Mouse (Mus musculus) hindbrain, embryonic 16.5 days (tissue): ENCODE measurements around the gene Gja6. TPM values are rescaled to one million over a fixed set of nuclear protein-coding genes. Genes with fewer than 3 reads are reported as not detected.

Experiments used
- ATAC-seq: fragments of 200-750 bp; cut with Nextera tagmentation; 2 replicates; pipeline ENCODE4 v1.8.0; 2017; ENCODE audit warnings: moderate TSS enrichment, moderate library complexity
- H3K27ac ChIP-seq: fragments of 300-500 bp; sonication (generic); 2 replicates; pipeline ENCODE4 v1.5.1; 2014; ENCODE audit warnings: low read depth, mild to moderate bottlenecking, control low read depth, low read length, moderate library complexity
- H3K27me3 ChIP-seq: fragments of 300-500 bp; sonication (generic); replicated peaks from 2 replicates; pipeline ENCODE4 v1.6.1; 2014; ENCODE audit warnings: low read length; ENCODE audit not compliant: control insufficient read depth, insufficient read depth
- H3K36me3 ChIP-seq: fragments of 300-500 bp; sonication (generic); 2 replicates; pipeline ENCODE4 v1.6.1; 2014; ENCODE audit warnings: mild to moderate bottlenecking, low read length, moderate library complexity, mixed read lengths; ENCODE audit not compliant: control insufficient read depth, insufficient read depth
- H3K4me1 ChIP-seq: fragments of 300-500 bp; sonication (generic); 2 replicates; pipeline ENCODE4 v1.6.1; 2014; ENCODE audit warnings: low read depth, low read length; ENCODE audit not compliant: control insufficient read depth, insufficient read depth
- H3K4me2 ChIP-seq: fragments of 300-500 bp; sonication (generic); 2 replicates; pipeline ENCODE4 v1.6.1; 2014; ENCODE audit warnings: mild to moderate bottlenecking, low read length, control low read depth, moderate library complexity
- H3K4me3 ChIP-seq: fragments of 300-500 bp; sonication (generic); 2 replicates; pipeline ENCODE4 v1.5.1; 2014; ENCODE audit warnings: mild to moderate bottlenecking, low read length, control low read depth, moderate library complexity
- H3K9ac ChIP-seq: fragments of 300-500 bp; sonication (generic); 2 replicates; pipeline ENCODE4 v1.6.1; 2014; ENCODE audit warnings: low read depth, mild to moderate bottlenecking, control low read depth, low read length, moderate library complexity
- H3K9me3 ChIP-seq: fragments of 300-500 bp; sonication (generic); 2 replicates; pipeline ENCODE4 v1.6.1; 2014; ENCODE audit warnings: mild to moderate bottlenecking, low read length, moderate library complexity; ENCODE audit not compliant: control insufficient read depth
- WGBS: fragments of 180-500 bp; shearing (Covaris S2); extraction: QIAGEN DNeasy Blood & Tissue Kit; methylation state at CpG from one replicate; pipeline ENCODE4 v1.1.7; 2014; 5-methylcytosine and 5-hydroxymethylcytosine counted together
- polyA plus RNA-seq: library from polyadenylated mRNA; unstranded; fragments of >200 nt; fragmentation: Nextera tagmentation; extraction: Ambion mirVana; gene quantifications from 2 replicates; pipeline ENCODE4 v1.2.1, GENCODE M21; 2015

The Gja6 gene
- polyA plus RNA-seq, 1 experiment from 2014 or later: 0.13 TPM

DNA sequence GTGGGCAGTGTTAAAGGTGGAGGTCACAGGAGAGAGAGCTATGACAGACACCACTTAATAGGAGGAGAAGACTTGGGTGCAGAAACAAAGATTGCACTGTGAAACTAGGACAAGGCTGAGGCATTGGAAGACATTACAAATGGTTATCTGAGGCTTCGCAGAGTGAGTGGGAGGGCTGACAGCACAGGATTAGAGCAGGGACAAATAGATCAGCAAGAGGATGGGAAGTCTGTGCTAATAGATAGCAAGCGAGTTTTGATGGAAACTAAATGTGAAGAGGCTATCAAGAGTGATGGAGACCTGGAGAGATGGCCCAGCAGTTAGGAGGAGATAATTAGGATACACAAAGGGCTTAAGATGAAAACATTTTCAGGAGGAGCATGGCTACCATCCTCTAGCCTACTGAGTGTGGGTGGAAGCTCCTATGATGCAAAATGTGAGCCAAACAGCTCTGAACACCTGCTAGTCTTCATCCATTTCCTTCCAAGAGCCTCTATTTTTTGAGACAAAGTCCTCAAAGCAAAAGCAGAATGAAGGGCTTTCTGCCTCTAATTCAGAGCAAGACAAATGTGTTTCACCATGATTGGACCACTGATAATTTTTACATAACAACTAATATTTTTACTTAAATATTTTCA is 1.7 kb downstream of the Gja6 start:
- H3K9me3 ChIP-seq: no peaks in the 10 kb centered on the region
- no peaks in the 10 kb centered on the region for H3K36me3 ChIP-seq
- no peak overlapping the region for H3K27ac ChIP-seq
- H3K4me3 ChIP-seq: no peak overlapping the region
- H3K9ac ChIP-seq: no peak overlapping the region
- 78% methylated on average over 2 of the region's 2 CpGs for WGBS
- H3K27me3 ChIP-seq: no peaks in the 10 kb centered on the region
- no peak for ATAC-seq
- H3K4me1 ChIP-seq: no peaks in the 10 kb centered on the region
- no peak overlapping the region for H3K4me2 ChIP-seq

DNA sequence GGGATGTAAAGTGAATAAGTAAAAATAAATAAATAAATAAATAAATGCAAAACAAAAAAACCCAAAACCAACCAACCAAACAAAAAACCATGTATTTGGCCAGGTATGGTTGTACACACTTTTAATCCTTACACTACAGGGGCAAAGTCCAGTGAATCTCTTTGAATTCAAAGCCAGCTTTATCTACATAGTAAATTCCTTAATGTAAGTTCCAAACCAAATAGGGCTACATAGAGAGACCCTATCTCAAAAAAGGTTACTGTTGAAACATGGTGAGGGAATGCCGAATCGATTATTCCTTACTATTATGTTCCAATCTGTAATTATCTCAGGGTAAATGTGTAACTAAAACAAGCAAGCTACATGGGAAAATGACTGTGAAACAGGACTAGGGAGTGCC is 5.7 kb downstream of the Gja6 start:
- Histone ChIP-seq H3K9me3 (no peaks in the 10 kb centered on the region), H3K4me3 (no peak overlapping the region), H3K36me3 (no peaks in the 10 kb centered on the region), H3K9ac (no peak overlapping the region), H3K27me3 (no peaks in the 10 kb centered on the region), H3K4me1 (no peaks in the 10 kb centered on the region), H3K4me2 (no peak overlapping the region), H3K27ac (no peak overlapping the region)
- no peak for ATAC-seq
- 95% methylated on average over 2 of the region's 2 CpGs for WGBS

DNA sequence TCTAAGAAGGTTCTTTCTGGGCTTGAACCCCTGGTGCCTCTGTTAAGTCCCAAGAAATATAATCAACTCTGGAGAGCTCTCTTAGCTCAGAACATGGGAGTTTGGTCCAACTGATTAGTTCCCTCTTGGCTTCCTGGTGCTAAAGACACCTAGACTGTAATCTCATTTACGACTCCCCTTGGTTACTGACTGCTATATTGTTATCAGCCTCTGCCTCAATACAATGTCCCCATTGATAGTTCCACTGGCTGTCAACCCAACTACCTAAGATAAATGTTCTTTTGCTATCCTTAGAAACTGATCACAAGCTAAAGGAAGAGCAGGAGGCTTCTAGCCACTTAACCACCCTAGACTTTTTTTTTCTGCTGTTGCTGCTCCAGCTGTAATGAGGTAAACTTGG is 14.8 kb downstream of the Gja6 start:
- 50% methylated on average over 1 of the region's 1 CpGs for WGBS
- no peak overlapping the region for H3K27ac ChIP-seq

DNA sequence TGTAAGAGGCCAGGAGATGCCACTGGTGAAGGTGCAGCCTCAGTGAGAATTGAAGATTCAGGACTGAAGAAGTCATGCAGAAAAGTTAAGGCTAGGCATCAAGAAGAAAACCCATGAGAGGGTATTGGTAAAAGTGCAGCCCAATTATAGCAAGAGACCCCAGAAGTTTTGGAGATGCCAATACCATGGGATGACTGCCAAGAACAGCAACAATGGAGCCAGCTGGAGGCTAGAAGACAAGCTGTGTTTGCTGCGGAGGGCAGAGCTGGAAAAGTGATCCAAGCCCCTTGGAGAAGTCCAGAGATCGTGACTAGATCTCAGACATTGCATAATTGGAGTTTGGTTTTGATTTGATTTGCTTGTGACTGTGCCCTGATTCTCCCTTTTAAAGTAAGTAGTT is 20.6 kb downstream of the Gja6 start:
- no peaks in the 10 kb centered on the region for H3K36me3 ChIP-seq

More for the DNA sequence above, 14.8 kb downstream of the Gja6 start:
- ATAC-seq: no peak
- H3K4me1 ChIP-seq: no peaks in the 10 kb centered on the region
- H3K9me3 ChIP-seq: no peaks in the 10 kb centered on the region
- H3K36me3 ChIP-seq: no peaks in the 10 kb centered on the region
- no peaks in the 10 kb centered on the region for H3K27me3 ChIP-seq
- H3K9ac ChIP-seq: no peak overlapping the region
- no peak overlapping the region for H3K4me3 ChIP-seq
- no peak overlapping the region for H3K4me2 ChIP-seq

DNA sequence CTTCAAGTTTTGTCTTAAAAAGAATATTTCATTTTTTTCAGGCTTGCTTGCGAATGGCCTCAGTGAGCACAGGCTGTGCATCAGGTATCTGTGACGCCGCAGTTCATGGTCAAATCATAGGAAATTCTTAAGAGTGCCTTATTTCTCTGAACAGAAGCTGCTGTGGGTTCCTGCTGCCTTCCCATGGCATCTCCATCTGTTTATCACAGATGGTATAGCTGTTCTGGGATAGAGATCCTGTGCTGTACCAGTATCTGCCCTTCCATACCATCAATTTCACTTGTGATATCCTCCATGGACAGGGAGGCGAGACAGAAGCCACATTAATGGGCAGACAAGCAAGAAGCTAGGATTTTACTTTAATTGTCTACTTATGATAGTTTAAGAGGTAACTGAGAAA is 40.3 kb downstream of the Gja6 start:
- WGBS: 80% methylated on average over 4 of the region's 4 CpGs
- H3K36me3 ChIP-seq: no peaks in the 10 kb centered on the region
- no peak overlapping the region for H3K4me3 ChIP-seq
- peaks cover 5% of the 10 kb centered on the region; the same call in 1 of the 2 replicates for H3K27me3 ChIP-seq
- ATAC-seq: no peak; the same call in 1 of the 2 replicates
- no peak overlapping the region for H3K9ac ChIP-seq
- no peaks in the 10 kb centered on the region for H3K4me1 ChIP-seq
- H3K4me2 ChIP-seq: no peak overlapping the region
- no peaks in the 10 kb centered on the region for H3K9me3 ChIP-seq
- H3K27ac ChIP-seq: no peak overlapping the region

More for the DNA sequence above, 20.6 kb downstream of the Gja6 start:
- Histone ChIP-seq H3K4me3 (no peak overlapping the region), H3K9ac (no peak overlapping the region), H3K4me1 (no peaks in the 10 kb centered on the region), H3K27me3 (0 out of 2 replicates have a peak, but pooled peaks cover 2% of the 10 kb centered on the region), H3K4me2 (no peak overlapping the region), H3K27ac (no peak overlapping the region), H3K9me3 (no peaks in the 10 kb centered on the region)
- no peak for ATAC-seq
- WGBS: 45% methylated on average over 2 of the region's 2 CpGs

DNA sequence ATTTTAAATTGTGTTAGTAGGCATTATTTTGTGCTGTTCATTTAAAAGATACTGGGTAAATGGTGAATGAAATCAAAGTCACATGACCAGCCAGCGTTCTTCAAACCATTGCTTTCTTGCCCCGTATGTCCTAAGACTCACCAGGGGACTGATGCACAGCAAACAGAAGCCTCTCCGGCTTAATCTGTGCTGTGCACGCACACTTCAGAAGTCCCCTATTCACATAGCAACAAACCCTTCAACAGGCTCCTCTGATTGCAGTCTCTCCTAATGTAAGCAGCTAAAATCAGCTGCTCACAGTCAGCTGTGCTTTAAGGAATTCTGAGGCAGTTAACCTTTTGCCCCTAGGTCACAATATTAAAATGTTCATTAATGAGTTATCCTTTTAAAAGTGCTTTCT is 41.8 kb downstream of the Gja6 start:
- ATAC-seq: no peak
- no peaks in the 10 kb centered on the region for H3K4me1 ChIP-seq
- peaks cover 5% of the 10 kb centered on the region; the same call in 1 of the 2 replicates for H3K27me3 ChIP-seq
- no peak overlapping the region for H3K4me2 ChIP-seq
- 53% methylated on average over 4 of the region's 4 CpGs for WGBS
- H3K4me3 ChIP-seq: no peak overlapping the region
- H3K9me3 ChIP-seq: no peaks in the 10 kb centered on the region
- H3K36me3 ChIP-seq: no peaks in the 10 kb centered on the region
- no peak overlapping the region for H3K9ac ChIP-seq
- H3K27ac ChIP-seq: no peak overlapping the region

DNA sequence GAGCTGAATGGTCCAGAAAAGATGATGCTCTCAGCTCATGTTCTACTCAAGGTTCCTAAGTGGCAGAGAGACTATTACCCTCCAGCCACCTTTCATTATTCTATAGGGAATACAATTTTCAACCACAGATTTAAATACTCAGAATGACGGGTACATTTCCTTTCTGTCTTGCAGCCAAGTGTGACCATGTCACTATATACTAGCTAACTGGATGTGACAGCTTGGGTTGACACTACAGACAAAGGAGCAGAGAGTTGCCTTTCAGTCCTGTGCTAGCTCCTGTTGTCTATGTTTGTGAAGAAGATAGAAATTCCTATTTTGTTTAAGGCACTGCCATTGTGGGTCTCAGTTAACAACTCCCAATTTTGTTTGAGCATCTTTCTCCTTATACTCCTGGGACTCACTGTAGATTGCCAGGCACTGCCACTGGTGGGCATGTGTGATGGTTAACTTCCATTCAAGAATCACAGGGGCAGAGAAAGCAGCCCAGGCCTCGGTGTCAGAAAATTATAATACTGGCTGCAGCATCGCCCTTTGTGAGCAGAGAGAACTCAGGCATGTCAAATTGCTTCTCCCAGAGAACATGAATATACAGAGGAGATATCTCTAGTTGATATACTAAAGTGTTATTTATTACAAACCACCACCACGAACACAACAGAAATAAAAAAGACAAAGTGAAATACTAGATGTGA is 43.0 kb downstream of the Gja6 start:
- 39% methylated on average over 4 of the region's 4 CpGs for WGBS
- peaks cover 5% of the 10 kb centered on the region; the same call in 1 of the 2 replicates for H3K27me3 ChIP-seq
- no peaks in the 10 kb centered on the region for H3K9me3 ChIP-seq
- H3K4me2 ChIP-seq: no peak overlapping the region
- H3K9ac ChIP-seq: no peak overlapping the region
- ATAC-seq: no peak
- no peak overlapping the region for H3K4me3 ChIP-seq
- H3K27ac ChIP-seq: no peak overlapping the region
- no peaks in the 10 kb centered on the region for H3K36me3 ChIP-seq
- H3K4me1 ChIP-seq: no peaks in the 10 kb centered on the region

Other genes starting within 250 kb of the Gja6 start
- gene Ppef1, start 171.3 kb downstream of the Gja6 start, polyA plus RNA-seq: 5.2 and 6.5 TPM in 2 replicates
- gene Rs1, start 139.0 kb downstream of the Gja6 start, polyA plus RNA-seq: 0.06 TPM in 1 of 2 replicates, not detected in the other
- gene Cdkl5, start 87.7 kb upstream of the Gja6 start, polyA plus RNA-seq: 4.4 and 4.9 TPM in 2 replicates
- gene Scml2, start 210.1 kb upstream of the Gja6 start, polyA plus RNA-seq: 2.6 and 3.5 TPM in 2 replicates